Mouse (Mus musculus): Measurements from ENCODE around the gene Dner.

DNA sequence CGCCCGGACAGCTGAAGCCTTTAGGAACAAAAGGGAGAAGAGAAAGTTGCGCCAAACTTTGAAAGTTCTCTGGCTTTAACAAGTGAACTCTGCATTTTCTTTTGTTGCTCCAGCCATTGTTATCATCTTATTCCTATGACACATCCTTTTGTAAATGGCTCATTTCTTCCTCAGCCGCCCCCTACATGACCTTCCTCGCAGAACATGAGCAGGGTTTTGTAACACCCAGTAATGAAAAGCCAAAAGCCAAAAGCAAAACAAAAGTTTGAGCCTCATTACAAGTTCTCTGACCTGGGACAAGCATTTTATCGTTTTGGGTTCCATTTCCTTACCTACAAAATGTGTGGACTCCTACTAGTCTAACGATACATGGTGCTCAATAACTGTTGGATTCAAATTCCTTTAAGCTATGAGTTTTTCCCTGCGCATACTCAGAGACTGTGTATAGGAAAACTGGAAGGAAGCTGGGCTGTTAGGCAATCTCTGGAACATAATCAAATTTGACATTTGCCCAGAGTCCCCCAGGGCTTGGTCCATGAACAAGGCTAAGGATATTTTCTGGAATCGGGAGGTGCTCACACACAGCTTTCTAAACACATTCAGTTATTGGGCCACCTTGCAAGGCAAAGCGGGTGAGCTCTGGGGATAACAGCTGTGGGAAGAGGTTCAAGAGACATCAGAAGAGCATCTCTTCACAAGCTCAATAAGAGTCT is 246.3 kb downstream of the Dner start:
- TF ChIP-seq CTCF (IDR thresholded peaks at IDR 0.05; ENCODE audit: low read depth, low read length) = no peak
- no peak for TF ChIP-seq POLR2A (IDR thresholded peaks at IDR 0.05; ENCODE audit: extremely low read depth, insufficient read depth, low read length)

All from liver, adult 2 months (tissue).